Mouse (Mus musculus) heart, embryonic 16.5 days (tissue): ENCODE measurements around the gene Caps2. TPM values are rescaled to one million over a fixed set of nuclear protein-coding genes. Genes with fewer than 3 reads are reported as not detected.

Experiments used
- polyA plus RNA-seq: library from polyadenylated mRNA; unstranded; fragments of >200 nt; fragmentation: Nextera tagmentation; extraction: Ambion mirVana; gene quantifications from 2 replicates; pipeline ENCODE4 v1.2.1, GENCODE M21; 2015

Gene Caps2
- polyA plus RNA-seq, 1 experiment from 2014 or later, result 0.18 TPM

Other genes with a start within 250 kb of the Caps2 start
- 24.5 and 29.7 TPM in 2 replicates for gene Krr1, start 191.0 kb upstream of the Caps2 start, polyA plus RNA-seq
- gene Glipr1, start 161.0 kb upstream of the Caps2 start, polyA plus RNA-seq, result 2.5 and 3.3 TPM in 2 replicates
- gene Glipr1l1, start 103.4 kb upstream of the Caps2 start, polyA plus RNA-seq, result not detected in 2 replicates
- gene Glipr1l2, start 80.3 kb upstream of the Caps2 start, polyA plus RNA-seq, result not detected in 2 replicates
- gene Glipr1l3, start 3.3 kb upstream of the Caps2 start, polyA plus RNA-seq, result not detected in 2 replicates
- gene Kcnc2, start 107.5 kb downstream of the Caps2 start, polyA plus RNA-seq, result 1.4 and 2.1 TPM in 2 replicates